Mouse (Mus musculus): ENCODE results near the gene Larp6.

Gene Larp6

GRCm38 (mm10) chr9:60768393-60768792 is 55.6 kb downstream of the Larp6 start:
- 63% methylated on average over 9 of the region's 9 CpGs for WGBS

- 80% methylated on average over 6 of the region's 6 CpGs for WGBS
Observed at GRCm38 (mm10) chr9:60769711-60770111, 56.9 kb downstream of the Larp6 start.

GRCm38 (mm10) chr9:60773713-60774112 is 60.9 kb downstream of the Larp6 start:
- 83% methylated on average over 2 of the region's 2 CpGs for WGBS

- WGBS = 83% methylated on average over 9 of the region's 9 CpGs
Observed at GRCm38 (mm10) chr9:60776899-60777298, 64.1 kb downstream of the Larp6 start.

GRCm38 (mm10) chr9:60782057-60782789 is 69.4 kb downstream of the Larp6 start:
- whole genome bisulfite sequencing = 77% methylated on average over 9 of the region's 9 CpGs

- 84% methylated on average over 4 of the region's 4 CpGs for WGBS
Observed at GRCm38 (mm10) chr9:60785069-60785468, 72.3 kb downstream of the Larp6 start.

GRCm38 (mm10) chr9:60787517-60788110 is 74.8 kb downstream of the Larp6 start:
- 68% methylated on average over 2 of the region's 2 CpGs for whole genome bisulfite sequencing
